Mouse (Mus musculus) ES-Bruce4 (cell line): ENCODE measurements around the gene Rgs3. TPM values are rescaled to one million over a fixed set of nuclear protein-coding genes. Genes with fewer than 3 reads are reported as not detected.

Experiments
- H3K27ac ChIP-seq: 2 replicates; pipeline ENCODE4 v1.5.1; 2012; ENCODE audit warnings: low read length, inconsistent platforms; ENCODE audit not compliant: insufficient read depth
- H3K27me3 ChIP-seq: 2 replicates; pipeline ENCODE4 v1.6.1; 2012; ENCODE audit warnings: mild to moderate bottlenecking, low read length, inconsistent platforms; ENCODE audit not compliant: control insufficient read depth, poor library complexity, insufficient read depth, severe bottlenecking
- H3K36me3 ChIP-seq: 2 replicates; pipeline ENCODE4 v1.6.1; 2012; ENCODE audit warnings: inconsistent platforms, mild to moderate bottlenecking, low read length, moderate library complexity; ENCODE audit not compliant: control insufficient read depth, poor library complexity, insufficient read depth, severe bottlenecking
- H3K4me1 ChIP-seq: one replicate; pipeline ENCODE4 v1.8.1; 2011; ENCODE audit warnings: low read length; ENCODE audit not compliant: control insufficient read depth, insufficient read depth
- H3K4me3 ChIP-seq: 2 replicates; pipeline ENCODE4 v1.5.1; 2011; ENCODE audit warnings: low read depth, mild to moderate bottlenecking, low read length
- H3K9ac ChIP-seq: 2 replicates; pipeline ENCODE4 v1.6.1; 2012; ENCODE audit warnings: low read depth, mild to moderate bottlenecking, inconsistent platforms; ENCODE audit not compliant: poor library complexity, severe bottlenecking
- H3K9me3 ChIP-seq: replicated peaks from 2 replicates; pipeline ENCODE4 v1.6.1; 2012; ENCODE audit warnings: mild to moderate bottlenecking, low read length, inconsistent platforms; ENCODE audit not compliant: control insufficient read depth, poor library complexity, insufficient read depth, severe bottlenecking
- CTCF ChIP-seq: IDR thresholded peaks from one replicate; pipeline ENCODE4 v1.8.1; 2011; ENCODE audit warnings: low read depth, low read length
- EP300 ChIP-seq: IDR thresholded peaks from 2 replicates; pipeline ENCODE4 v1.6.1; 2011; ENCODE audit warnings: low read depth, low read length; ENCODE audit not compliant: insufficient read depth
- POLR2A ChIP-seq: IDR thresholded peaks from one replicate; pipeline ENCODE4 v1.8.1; 2011; ENCODE audit warnings: low read length; ENCODE audit not compliant: insufficient read depth
- polyA plus RNA-seq: library from polyadenylated mRNA; stranded (reverse); fragments of >200 nt; gene quantifications from 2 replicates; pipeline ENCODE4 v1.2.4, GENCODE M21; 2011; ENCODE audit warnings: low read depth; ENCODE audit not compliant: missing spikeins, insufficient read depth, insufficient read length

The Rgs3 gene
- polyA plus RNA-seq, 1 experiment = 15.3 TPM

DNA sequence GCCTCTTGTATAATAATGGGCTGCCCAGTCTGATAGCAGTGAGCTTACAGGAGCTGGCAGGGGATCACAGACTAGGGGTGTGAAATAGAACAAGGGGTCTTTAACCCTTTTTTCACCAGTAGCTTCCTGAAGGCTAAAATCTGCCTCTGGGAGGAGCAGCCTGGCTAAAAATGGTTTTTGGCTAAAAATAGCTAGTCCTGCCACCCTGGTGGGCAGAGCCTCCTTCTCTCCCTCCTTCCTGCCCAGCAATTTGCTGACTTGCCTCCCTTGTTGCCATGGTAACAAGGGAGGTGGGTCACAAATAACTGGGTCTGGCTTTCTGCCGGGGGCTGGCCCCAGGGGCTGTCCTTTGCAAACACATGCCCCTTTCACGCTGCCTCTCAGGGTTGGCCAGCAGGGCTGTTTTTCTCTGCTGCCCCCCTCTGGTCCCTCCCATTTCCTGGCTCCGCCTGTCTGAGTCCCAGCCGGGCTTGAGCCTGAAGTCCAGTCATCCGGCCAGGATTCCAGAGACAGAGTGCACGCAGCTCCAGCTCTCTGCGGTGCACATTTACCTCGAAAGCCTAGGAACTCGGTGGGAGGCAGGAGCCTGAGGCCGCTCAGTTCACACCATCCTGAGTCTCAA lies 139.7 kb downstream of the Rgs3 start:
- Histone ChIP-seq H3K9me3 (no peaks in the 10 kb centered on the region), H3K4me3 (peak overlapping the region; percentile 50), H3K9ac (no peak overlapping the region), H3K27ac (no peak overlapping the region), H3K4me1 (no peaks in the 10 kb centered on the region), H3K36me3 (no peaks in the 10 kb centered on the region), H3K27me3 (no peaks in the 10 kb centered on the region)
- TF ChIP-seq POLR2A (no peak), EP300 (no peak), CTCF (peak; percentile 11)

DNA sequence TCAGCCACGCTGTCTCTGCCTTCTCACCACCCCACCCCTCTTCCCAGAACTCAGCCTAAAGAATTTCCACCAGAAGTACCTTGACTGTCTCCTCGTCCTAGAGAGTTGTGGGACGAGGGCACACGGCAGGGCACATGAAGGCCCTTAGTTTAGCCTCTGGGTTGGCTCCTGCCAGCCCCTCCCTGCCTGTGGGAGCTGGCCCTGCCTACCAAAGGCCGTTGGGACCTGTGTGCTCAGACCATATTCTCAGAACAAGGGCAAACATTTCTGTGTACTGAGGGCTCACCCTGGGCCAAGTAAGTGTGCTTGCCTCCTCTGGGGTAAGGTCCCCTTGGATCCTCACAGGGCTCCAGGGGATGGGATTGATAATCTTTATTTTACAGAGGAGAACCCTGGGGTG lies 140.8 kb downstream of the Rgs3 start:
- H3K27me3 ChIP-seq = no peaks in the 10 kb centered on the region
- no peak for TF ChIP-seq EP300
- TF ChIP-seq CTCF = no peak
- no peak for TF ChIP-seq POLR2A
- H3K4me3 ChIP-seq = no peak overlapping the region
- H3K36me3 ChIP-seq = no peaks in the 10 kb centered on the region
- no peak overlapping the region for H3K9ac ChIP-seq
- no peak overlapping the region for H3K27ac ChIP-seq
- H3K4me1 ChIP-seq = no peaks in the 10 kb centered on the region
- no peaks in the 10 kb centered on the region for H3K9me3 ChIP-seq

DNA sequence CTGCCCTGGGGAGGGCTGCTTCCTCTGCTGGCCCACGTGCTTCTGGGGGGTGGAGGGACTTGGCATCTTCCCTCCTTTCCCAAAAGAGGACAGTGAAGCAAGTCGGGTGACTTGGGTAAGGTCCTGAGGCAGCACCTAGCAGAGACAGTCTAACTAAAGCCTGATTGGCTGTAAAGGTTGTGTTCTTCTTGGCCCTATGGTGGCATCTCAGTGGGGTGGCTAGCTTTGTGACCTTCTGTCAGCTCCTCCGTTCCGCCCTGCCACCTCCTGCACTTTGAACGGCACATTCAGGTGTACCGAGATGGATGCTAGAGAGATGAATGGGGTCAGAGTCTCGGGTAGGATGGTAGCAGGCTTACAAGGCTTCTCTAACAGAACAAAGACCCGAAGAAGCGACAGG lies 143.5 kb downstream of the Rgs3 start:
- Histone ChIP-seq H3K4me1 (no peaks in the 10 kb centered on the region), H3K27ac (no peak overlapping the region), H3K27me3 (no peaks in the 10 kb centered on the region), H3K36me3 (no peaks in the 10 kb centered on the region), H3K9ac (no peak overlapping the region), H3K4me3 (no peak overlapping the region), H3K9me3 (no peaks in the 10 kb centered on the region)
- no peak for TF ChIP-seq POLR2A
- TF ChIP-seq CTCF = no peak
- TF ChIP-seq EP300 = no peak

GRCm38 (mm10) chr4:62704204-62704603 lies 144.6 kb downstream of the Rgs3 start:
- TF ChIP-seq POLR2A (no peak), CTCF (no peak), EP300 (no peak)
- Histone ChIP-seq H3K4me3 (no peak overlapping the region), H3K9ac (no peak overlapping the region), H3K9me3 (no peaks in the 10 kb centered on the region), H3K36me3 (no peaks in the 10 kb centered on the region), H3K27me3 (no peaks in the 10 kb centered on the region), H3K27ac (no peak overlapping the region), H3K4me1 (no peaks in the 10 kb centered on the region)

DNA sequence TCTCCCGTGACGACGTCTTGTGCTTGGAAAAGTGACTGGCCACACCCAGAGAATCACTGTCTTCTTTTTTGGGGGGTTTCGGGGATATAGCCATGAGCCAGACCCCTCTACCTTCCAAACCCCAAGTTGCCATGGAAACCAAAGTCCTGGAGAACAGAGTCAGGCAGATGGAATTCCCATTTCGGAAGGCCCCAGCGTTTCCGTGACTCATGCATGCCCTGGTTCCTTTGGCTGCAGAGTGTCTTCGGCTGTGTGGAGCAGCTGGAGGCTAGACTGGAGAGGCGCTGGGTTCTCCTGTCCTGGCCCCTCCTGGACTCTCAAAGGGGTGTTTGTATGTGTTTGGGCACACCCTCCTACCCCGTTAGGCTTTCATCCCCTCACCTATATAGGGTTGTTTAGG lies 145.4 kb downstream of the Rgs3 start:
- Histone ChIP-seq H3K27ac (no peak overlapping the region), H3K4me1 (no peaks in the 10 kb centered on the region), H3K4me3 (no peak overlapping the region), H3K27me3 (no peaks in the 10 kb centered on the region), H3K9ac (no peak overlapping the region), H3K9me3 (no peaks in the 10 kb centered on the region), H3K36me3 (no peaks in the 10 kb centered on the region)
- TF ChIP-seq EP300 (no peak), POLR2A (no peak), CTCF (no peak)

GRCm38 (mm10) chr4:62705749-62706148 lies 146.1 kb downstream of the Rgs3 start:
- Histone ChIP-seq H3K36me3 (no peaks in the 10 kb centered on the region), H3K27ac (no peak overlapping the region)

More at GRCm38 (mm10) chr4:62705749-62706148, 146.1 kb downstream of the Rgs3 start:
- Histone ChIP-seq H3K9ac (no peak overlapping the region), H3K9me3 (no peaks in the 10 kb centered on the region), H3K27me3 (no peaks in the 10 kb centered on the region), H3K4me1 (no peaks in the 10 kb centered on the region), H3K4me3 (no peak overlapping the region)
- TF ChIP-seq EP300 = no peak
- no peak for TF ChIP-seq CTCF
- no peak for TF ChIP-seq POLR2A
